Mouse (Mus musculus) embryo, embryonic 11 days (tissue): Measurements from ENCODE around the gene Zfp664.
A peak's percentile ranks its signal among the peaks of the same experiment; 100 is the strongest.

Source experiments
- DNase-seq: peaks from one replicate; pipeline ENCODE4 v3.0.0-alpha.2; 2015

The Zfp664 gene

GRCm38 (mm10) chr5:124873096-124873495 is 10.6 kb downstream of the Zfp664 start:
- no peak for DNase-seq

GRCm38 (mm10) chr5:124873890-124874601 is 11.6 kb downstream of the Zfp664 start:
- DNase-seq = no peak

GRCm38 (mm10) chr5:124879251-124879650 is 16.8 kb downstream of the Zfp664 start:
- DNase-seq = no peak

GRCm38 (mm10) chr5:124879801-124880200 is 17.3 kb downstream of the Zfp664 start:
- DNase-seq = no peak

GRCm38 (mm10) chr5:124883877-124884276 is 21.4 kb downstream of the Zfp664 start:
- DNase-seq = no peak

- no peak for DNase-seq
Observed at GRCm38 (mm10) chr5:124888661-124889060, 26.2 kb downstream of the Zfp664 start.

GRCm38 (mm10) chr5:124891921-124892370 is 29.5 kb downstream of the Zfp664 start:
- DNase-seq = peak; percentile 20

GRCm38 (mm10) chr5:124896135-124896534 is 33.6 kb downstream of the Zfp664 start:
- DNase-seq = peak; percentile 52

- DNase-seq = peak; percentile 84
Observed at GRCm38 (mm10) chr5:124899945-124900631, 37.6 kb downstream of the Zfp664 start.

- no peak for DNase-seq
Observed at GRCm38 (mm10) chr5:124900738-124901490, 38.4 kb downstream of the Zfp664 start.

- no peak for DNase-seq
Observed at GRCm38 (mm10) chr5:124901675-124902074, 39.2 kb downstream of the Zfp664 start.

- no peak for DNase-seq
Observed at GRCm38 (mm10) chr5:124902195-124902594, 39.7 kb downstream of the Zfp664 start.

- no peak for DNase-seq
Observed at GRCm38 (mm10) chr5:124903852-124904251, 41.4 kb downstream of the Zfp664 start.

GRCm38 (mm10) chr5:124906890-124907289 is 44.4 kb downstream of the Zfp664 start:
- no peak for DNase-seq

GRCm38 (mm10) chr5:124908860-124909259 is 46.4 kb downstream of the Zfp664 start:
- peak; percentile 85 for DNase-seq

GRCm38 (mm10) chr5:124912276-124912675 is 49.8 kb downstream of the Zfp664 start:
- no peak for DNase-seq

- no peak for DNase-seq
Observed at GRCm38 (mm10) chr5:124912946-124913933, 50.7 kb downstream of the Zfp664 start.

- no peak for DNase-seq
Observed at GRCm38 (mm10) chr5:124919798-124920197, 57.3 kb downstream of the Zfp664 start.

- no peak for DNase-seq
Observed at GRCm38 (mm10) chr5:124921410-124921809, 58.9 kb downstream of the Zfp664 start.

GRCm38 (mm10) chr5:124922356-124923352 is 60.2 kb downstream of the Zfp664 start:
- peak; percentile 45 for DNase-seq
